Comparison of ENCODE assay signal across 8 mouse cellular contexts in genomic region chr5:33270568-33270967, GRCm38 (mm10). TPM values are rescaled to one million over a fixed set of nuclear protein-coding genes. Genes with fewer than 3 reads are reported as not detected.
DNase-seq lines count a peak whose midpoint lies in the region; ATAC-seq and TF ChIP-seq lines count a peak whose summit lies in the region.

No protein-coding gene starts in this region.

- H3K4me3 ChIP-seq in lung, postnatal 0 days (ENCODE audit: low read depth, low read length) = no peak overlapping the region

- H3K9me3 ChIP-seq in lung, postnatal 0 days (ENCODE audit: low read length) = no peaks in the 10 kb centered on the region

- H3K27me3 ChIP-seq in lung, postnatal 0 days (replicated peaks; ENCODE audit: insufficient read depth, low read length) = no peaks in the 10 kb centered on the region

- peaks cover 33% of the 10 kb centered on the region for H3K36me3 ChIP-seq in lung, postnatal 0 days (ENCODE audit: insufficient read depth, low read length)

- no peak overlapping the region for H3K9ac ChIP-seq in lung, postnatal 0 days (replicated peaks; ENCODE audit: low read depth)

- DNase-seq in T-cell, adult 2 months (ENCODE audit: low spot score) = peak; percentile 84
- DNase-seq in cerebellum, postnatal 4 days (ENCODE audit: low spot score in 2 of 2) = peak; percentile 72 to 90
- DNase-seq in gastrocnemius, postnatal 4 days (ENCODE audit: low spot score in 2 of 2) = peak; percentile 65 to 81
- peak; percentile 83 to 92 for DNase-seq in layer of hippocampus, adult 8-10 months (ENCODE audit: low spot score in 2 of 2)
- peak; percentile 78 for DNase-seq in lung, postnatal 0 days (ENCODE audit: low spot score)
- DNase-seq in right cerebral cortex, adult 2 months (ENCODE audit: low spot score in 2 of 2) = peak; percentile 91 to 92
- DNase-seq in urinary bladder, postnatal 36 days (ENCODE audit: low spot score in 2 of 2) = peak; percentile 76 to 85

- no peak overlapping the region for H3K27ac ChIP-seq in lung, postnatal 0 days (ENCODE audit: low read length)

- TF ChIP-seq EP300 in lung, postnatal 0 days (IDR thresholded peaks at IDR 0.05) = no peak

- peak; percentile 56 for ATAC-seq in CD4-positive, CD25-positive, alpha-beta regulatory T cell, adult 4 months
- no peak for ATAC-seq in lung, postnatal 0 days

- no peak overlapping the region for H3K4me2 ChIP-seq in lung, postnatal 0 days (replicated peaks; ENCODE audit: low read depth, low read length)

- WGBS in lung, postnatal 0 days = 18% methylated on average over 5 of the region's 5 CpGs

- peak; percentile 99 for TF ChIP-seq CTCF in lung, postnatal 0 days (IDR thresholded peaks at IDR 0.05)

- peaks cover 15% of the 10 kb centered on the region for H3K4me1 ChIP-seq in lung, postnatal 0 days (ENCODE audit: insufficient read depth, low read depth, low read length)

RNA-seq across cellular contexts. Expression of gene Ctbp1, which starts 4.2 kb away (rescaled TPM):
- polyA plus RNA-seq in CD4-positive, CD25-positive, alpha-beta regulatory T cell, adult 4 months (2017; shearing (Covaris generic)) = 10 to 100 TPM; 13.8 to 30.4 TPM
- total RNA-seq in gastrocnemius, postnatal 4 days (2021) = 100 to 1,000 TPM; 242 to 244 TPM
- 100 to 1,000 TPM; 255 to 270 (median 268) TPM for total RNA-seq in layer of hippocampus, adult 8-10 months (2022)
- 193 and 194 TPM in 2 replicates for polyA plus RNA-seq in lung, postnatal 0 days (2015; fragmentation: Nextera tagmentation; extraction: Ambion mirVana)

RNA-seq across cellular contexts. Expression of gene Spon2, which starts 52.3 kb away (rescaled TPM):
- not detected for polyA plus RNA-seq in CD4-positive, CD25-positive, alpha-beta regulatory T cell, adult 4 months (2017; shearing (Covaris generic))
- total RNA-seq in gastrocnemius, postnatal 4 days (2021) = 10 to 100 TPM; 40.1 to 52.1 TPM
- not detected for total RNA-seq in layer of hippocampus, adult 8-10 months (2022)
- 89.5 and 111 TPM in 2 replicates for polyA plus RNA-seq in lung, postnatal 0 days (2015; fragmentation: Nextera tagmentation; extraction: Ambion mirVana)

Comparison
In these comparisons a context has a peak if more than half of its experiments do, and no peak if none do; other contexts are left out.
1. RNA of gene Spon2, which starts 52.3 kb away (total RNA-seq): 40.1 to 52.1 TPM in gastrocnemius, postnatal 4 days; not detected in layer of hippocampus, adult 8-10 months; every median in the first group is over 10 times any median in the second.
2. Peak in every context shown above with its lines, with median percentiles within 50 percentile points of each other: DNase-seq.